Mouse (Mus musculus) stomach, embryonic 15.5 days (tissue): ENCODE measurements around the gene Irak1. TPM values are rescaled to one million over a fixed set of nuclear protein-coding genes. Genes with fewer than 3 reads are reported as not detected.

Source experiments
- ATAC-seq: fragments of 200-750 bp; cut with Nextera tagmentation; 2 replicates; pipeline ENCODE4 v1.8.0; 2017; ENCODE audit warnings: low read depth, moderate number of reproducible peaks, moderate TSS enrichment; ENCODE audit not compliant: insufficient read depth, low FRiP score
- H3K27ac ChIP-seq: fragments of 300-500 bp; sonication (generic); 2 replicates; pipeline ENCODE4 v1.5.1; 2015; ENCODE audit warnings: mild to moderate bottlenecking, inconsistent platforms
- H3K27me3 ChIP-seq: fragments of 300-500 bp; sonication (generic); replicated peaks from 2 replicates; pipeline ENCODE4 v1.6.1; 2015; ENCODE audit warnings: inconsistent platforms
- H3K36me3 ChIP-seq: fragments of 300-500 bp; sonication (generic); 2 replicates; pipeline ENCODE4 v1.6.1; 2015; ENCODE audit warnings: inconsistent platforms
- H3K4me1 ChIP-seq: fragments of 300-500 bp; sonication (generic); 2 replicates; pipeline ENCODE4 v1.6.1; 2015; ENCODE audit warnings: inconsistent platforms
- H3K4me2 ChIP-seq: fragments of 300-500 bp; sonication (generic); 2 replicates; pipeline ENCODE4 v1.6.1; 2015; ENCODE audit warnings: mild to moderate bottlenecking, inconsistent platforms
- H3K4me3 ChIP-seq: fragments of 300-500 bp; sonication (generic); replicated peaks from 2 replicates; pipeline ENCODE4 v1.5.1; 2015; ENCODE audit warnings: inconsistent platforms
- H3K9ac ChIP-seq: fragments of 300-500 bp; sonication (generic); 2 replicates; pipeline ENCODE4 v1.6.1; 2015; ENCODE audit warnings: inconsistent platforms
- H3K9me3 ChIP-seq: fragments of 300-500 bp; sonication (generic); 2 replicates; pipeline ENCODE4 v1.6.1; 2016; ENCODE audit warnings: inconsistent platforms
- WGBS: fragments of 180-500 bp; shearing (Covaris S2); methylation state at CpG from one replicate; pipeline ENCODE4 v1.1.7; 2015; 5-methylcytosine and 5-hydroxymethylcytosine counted together
- polyA plus RNA-seq: library from polyadenylated mRNA; unstranded; fragments of >200 nt; fragmentation: Nextera tagmentation; extraction: Ambion mirVana; gene quantifications from 2 replicates; pipeline ENCODE4 v1.2.1, GENCODE M21; 2015

Gene Irak1
- polyA plus RNA-seq, 1 experiment from 2014 or later = 68.3 TPM

DNA sequence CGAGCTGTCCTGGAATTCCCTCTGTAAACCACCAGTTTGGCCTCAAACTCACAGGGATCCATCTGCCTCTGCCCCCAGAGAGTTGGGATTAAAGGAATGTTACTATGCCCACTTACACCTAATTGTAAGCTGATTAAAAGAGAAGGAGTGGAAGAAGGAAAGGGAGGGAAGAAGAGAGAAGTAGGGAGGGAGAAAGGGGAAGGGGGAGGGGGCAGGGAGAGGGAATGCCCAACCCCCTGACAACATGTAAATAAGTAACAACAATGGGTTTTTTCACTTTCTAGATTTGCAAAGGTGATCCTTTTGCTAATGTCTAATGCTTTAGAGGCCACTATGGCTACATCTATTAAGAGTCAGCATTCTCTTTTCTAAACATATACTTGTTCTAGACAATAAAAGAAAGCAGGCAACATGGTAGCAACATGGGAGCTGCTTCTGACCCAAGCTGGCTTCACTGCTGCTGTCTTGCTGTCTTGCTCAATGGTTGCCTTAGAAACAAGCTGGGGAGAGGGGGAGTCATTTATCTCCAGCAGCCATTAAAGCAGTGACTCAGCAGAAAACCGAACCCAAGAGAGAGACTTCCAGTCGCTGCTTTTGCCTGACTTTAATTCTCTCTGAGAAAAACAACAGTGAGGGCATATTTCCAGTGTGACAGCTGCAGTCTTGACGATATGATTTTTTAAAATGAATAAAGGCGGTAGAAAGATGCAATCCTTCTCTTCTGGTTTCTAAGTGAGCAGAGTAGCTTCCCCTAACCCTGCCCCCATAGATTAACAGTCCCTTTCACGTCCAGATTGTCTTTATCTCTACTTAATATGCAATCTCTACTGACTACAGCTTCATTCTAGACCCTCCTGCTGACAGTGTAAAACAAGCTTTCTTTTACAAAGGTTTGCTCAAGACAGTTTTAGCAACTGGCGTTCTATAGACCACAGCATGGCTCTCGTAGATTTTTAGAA is 24.5 kb downstream of the Irak1 start:
- WGBS = 28% methylated on average over 8 of the region's 8 CpGs
- peak; percentile 84 for ATAC-seq
- Histone ChIP-seq H3K9me3 (no peaks in the 10 kb centered on the region), H3K27ac (no peak overlapping the region; the same call in 1 of the 2 replicates), H3K27me3 (no peaks in the 10 kb centered on the region), H3K4me1 (no peaks in the 10 kb centered on the region; the same call in 1 of the 2 replicates), H3K36me3 (no peaks in the 10 kb centered on the region), H3K9ac (no peak overlapping the region), H3K4me3 (no peak overlapping the region), H3K4me2 (no peak overlapping the region)

DNA sequence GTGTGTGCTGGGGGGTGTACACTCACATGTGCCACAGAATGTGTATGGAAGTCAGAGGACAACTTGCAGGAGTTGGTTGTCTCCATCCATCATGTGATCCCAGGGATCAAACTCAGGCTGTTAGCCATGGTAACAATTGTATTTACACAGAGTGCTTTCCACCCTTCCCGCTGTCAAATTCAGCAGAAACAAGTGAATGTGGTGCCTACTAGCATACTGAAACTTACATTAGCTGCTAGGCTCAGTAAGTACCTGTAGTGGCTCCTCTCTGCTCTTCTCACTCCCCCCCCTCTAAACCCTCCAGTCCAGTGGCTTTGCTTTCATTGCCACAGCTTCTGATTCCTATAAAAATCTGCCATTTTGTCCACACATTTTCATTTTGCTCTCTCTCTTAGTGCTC is 45.9 kb downstream of the Irak1 start:
- no peak for ATAC-seq
- no peak overlapping the region for H3K9ac ChIP-seq
- H3K27me3 ChIP-seq = no peaks in the 10 kb centered on the region
- H3K27ac ChIP-seq = no peak overlapping the region
- 41% methylated on average over 1 of the region's 1 CpGs for WGBS
- no peak overlapping the region for H3K4me2 ChIP-seq
- H3K4me1 ChIP-seq = no peaks in the 10 kb centered on the region
- no peak overlapping the region for H3K4me3 ChIP-seq
- no peaks in the 10 kb centered on the region for H3K9me3 ChIP-seq
- no peaks in the 10 kb centered on the region for H3K36me3 ChIP-seq

GRCm38 (mm10) chrX:73976283-73976682 is 47.4 kb downstream of the Irak1 start:
- Histone ChIP-seq H3K4me3 (no peak overlapping the region), H3K4me2 (no peak overlapping the region), H3K36me3 (no peaks in the 10 kb centered on the region), H3K27me3 (no peaks in the 10 kb centered on the region), H3K27ac (no peak overlapping the region), H3K4me1 (no peaks in the 10 kb centered on the region), H3K9ac (no peak overlapping the region), H3K9me3 (no peaks in the 10 kb centered on the region)
- WGBS = 85% methylated on average over 2 of the region's 2 CpGs
- no peak for ATAC-seq

DNA sequence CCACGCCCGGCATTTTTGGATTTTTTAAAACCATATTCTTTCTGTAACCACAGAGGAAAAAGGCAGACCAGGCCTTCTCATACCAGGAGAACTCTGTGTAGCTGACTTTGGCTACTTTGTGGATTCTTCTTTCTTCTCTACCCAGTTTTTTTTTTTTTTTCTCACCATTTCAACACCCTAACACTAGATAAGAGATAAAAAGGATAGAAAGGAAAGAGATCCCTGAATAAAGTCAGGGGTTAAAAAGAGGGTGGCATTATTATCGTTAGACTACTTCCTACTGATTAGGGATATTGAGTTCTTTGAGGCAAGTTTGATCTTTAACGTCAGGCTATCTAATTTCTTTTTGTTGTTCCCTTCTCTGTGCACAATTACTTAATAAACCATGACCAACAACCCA is 50.9 kb downstream of the Irak1 start:
- no peak for ATAC-seq
- 78% methylated on average over 4 of the region's 4 CpGs for WGBS
- Histone ChIP-seq H3K4me1 (no peaks in the 10 kb centered on the region), H3K36me3 (no peaks in the 10 kb centered on the region), H3K27ac (no peak overlapping the region), H3K27me3 (no peaks in the 10 kb centered on the region), H3K9me3 (no peaks in the 10 kb centered on the region), H3K4me3 (no peak overlapping the region), H3K9ac (no peak overlapping the region), H3K4me2 (no peak overlapping the region)

GRCm38 (mm10) chrX:73970781-73971180 is 52.9 kb downstream of the Irak1 start:
- Histone ChIP-seq H3K4me3 (no peak overlapping the region), H3K4me2 (no peak overlapping the region), H3K27ac (no peak overlapping the region), H3K9me3 (no peaks in the 10 kb centered on the region), H3K36me3 (no peaks in the 10 kb centered on the region), H3K4me1 (no peaks in the 10 kb centered on the region), H3K27me3 (no peaks in the 10 kb centered on the region), H3K9ac (no peak overlapping the region)
- ATAC-seq = no peak

GRCm38 (mm10) chrX:73969729-73970128 is 54.0 kb downstream of the Irak1 start:
- Histone ChIP-seq H3K27me3 (no peaks in the 10 kb centered on the region), H3K9ac (no peak overlapping the region), H3K4me2 (no peak overlapping the region), H3K4me1 (no peaks in the 10 kb centered on the region), H3K27ac (no peak overlapping the region), H3K36me3 (no peaks in the 10 kb centered on the region), H3K9me3 (no peaks in the 10 kb centered on the region), H3K4me3 (no peak overlapping the region)
- 77% methylated on average over 2 of the region's 2 CpGs for WGBS
- ATAC-seq = no peak

- Histone ChIP-seq H3K36me3 (no peaks in the 10 kb centered on the region), H3K9ac (no peak overlapping the region), H3K27ac (no peak overlapping the region), H3K9me3 (no peaks in the 10 kb centered on the region), H3K4me3 (no peak overlapping the region), H3K4me1 (peaks cover 6% of the 10 kb centered on the region; the same call in 1 of the 2 replicates), H3K4me2 (no peak overlapping the region), H3K27me3 (no peaks in the 10 kb centered on the region)
- WGBS = 89% methylated on average over 1 of the region's 1 CpGs
- ATAC-seq = no peak
These were observed 54.6 kb downstream of the Irak1 start for GRCm38 (mm10) chrX:73969167-73969566.

DNA sequence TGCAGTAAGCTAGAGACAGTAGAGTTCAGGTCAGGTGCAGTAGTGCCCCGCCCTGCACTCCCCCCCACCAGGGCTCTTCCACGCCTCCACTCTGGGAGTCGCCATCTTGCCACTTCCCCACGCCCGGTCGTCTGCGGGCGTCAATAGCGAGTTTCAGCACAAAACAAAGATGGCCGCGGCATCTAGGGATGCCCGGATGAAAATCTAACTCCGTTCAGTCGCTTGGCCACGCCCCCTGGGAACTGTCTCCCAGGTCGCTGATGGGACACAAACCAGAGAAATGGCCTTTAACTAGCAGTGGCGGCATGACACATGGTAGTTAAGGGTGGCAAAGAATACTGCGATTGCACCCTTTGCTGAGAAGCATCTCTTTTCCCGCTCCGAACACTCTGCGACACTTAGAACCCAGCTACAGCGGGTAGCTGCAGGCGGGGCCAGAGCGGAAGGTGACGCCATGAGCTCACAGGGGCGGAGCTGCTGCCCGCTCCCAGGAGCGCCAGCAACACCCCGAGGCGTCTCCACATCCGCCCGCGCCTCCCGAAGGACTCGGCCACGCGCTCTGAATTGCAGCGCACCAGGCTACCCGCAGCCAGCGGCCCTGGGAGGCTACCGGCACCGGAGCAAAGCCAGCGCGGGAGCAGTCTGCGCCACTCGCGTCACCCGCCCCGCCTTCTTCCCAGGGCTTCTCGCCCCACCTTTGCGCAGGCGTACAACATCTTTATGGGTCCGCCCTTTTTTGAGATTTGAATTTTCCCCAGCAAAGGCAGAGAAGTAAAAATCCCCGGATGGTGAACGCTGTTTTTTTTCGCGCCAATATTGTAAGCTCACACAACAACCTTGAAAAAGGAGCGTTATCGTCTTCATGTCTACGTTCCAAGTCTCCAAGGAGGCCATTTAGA is 56.3 kb downstream of the Irak1 start:
- H3K4me2 ChIP-seq = peak overlapping the region; percentile 45
- ATAC-seq = peak; percentile 82
- H3K27ac ChIP-seq = peak overlapping the region; percentile 99
- H3K36me3 ChIP-seq = no peaks in the 10 kb centered on the region
- peak overlapping the region; percentile 13; the same call in 1 of the 2 replicates for H3K9ac ChIP-seq
- no peaks in the 10 kb centered on the region for H3K27me3 ChIP-seq
- 13% methylated on average over 60 of the region's 60 CpGs for WGBS
- H3K4me3 ChIP-seq = peak overlapping the region; percentile 64
- peaks cover 12% of the 10 kb centered on the region; the same call in 1 of the 2 replicates for H3K4me1 ChIP-seq
- no peaks in the 10 kb centered on the region for H3K9me3 ChIP-seq

DNA sequence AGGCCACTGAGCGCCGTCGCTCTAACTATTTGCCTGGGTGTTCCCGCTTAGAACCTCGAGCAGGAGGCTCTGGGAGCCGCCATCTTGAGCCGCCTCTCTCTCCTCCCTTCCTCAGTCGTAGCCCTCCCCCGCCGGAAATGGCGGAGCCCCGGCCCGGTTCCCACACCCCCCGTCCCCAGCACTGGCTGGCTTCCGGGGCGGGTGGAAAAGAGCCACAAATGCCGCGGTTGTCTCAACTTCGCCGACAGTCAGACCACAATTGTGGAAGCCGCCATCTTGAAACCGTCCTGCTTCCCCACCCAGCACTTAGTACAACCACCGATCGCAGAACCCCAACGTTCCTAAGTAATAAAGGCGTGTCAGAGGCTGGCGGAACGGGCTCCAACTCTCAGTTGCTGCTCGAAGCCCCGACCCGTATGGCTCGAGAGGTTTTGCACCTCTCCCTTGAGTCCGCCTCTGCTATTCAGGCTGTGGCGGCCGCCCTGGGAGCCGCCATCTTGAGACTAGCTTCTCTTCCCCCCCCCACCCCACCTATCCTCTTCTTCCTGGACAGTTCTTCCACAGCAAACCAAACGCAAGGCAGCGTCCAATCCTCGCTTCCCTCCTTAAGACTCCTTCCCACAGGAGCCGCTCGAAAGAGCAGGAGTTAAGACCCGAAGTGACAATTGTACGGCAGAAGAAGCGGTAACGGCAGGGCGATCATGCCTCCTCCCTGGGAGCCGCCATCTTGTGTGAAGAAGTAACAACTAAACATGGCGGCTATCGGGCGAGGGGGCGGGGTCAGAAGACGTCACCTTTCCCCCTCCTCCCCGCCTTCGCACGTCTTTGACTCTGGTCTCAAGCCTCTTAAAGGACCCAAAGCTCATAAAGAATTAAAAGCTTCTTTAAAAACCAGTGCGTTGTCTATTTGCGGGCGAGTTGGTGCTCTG is 57.2 kb downstream of the Irak1 start, which contains the start of gene Hcfc1:
TSS of gene Hcfc1 (minus strand) at position 110 of the 929 bp plus-strand sequence.
- no peaks in the 10 kb centered on the region for H3K9me3 ChIP-seq
- WGBS = 14% methylated on average over 57 of the region's 58 CpGs
- H3K36me3 ChIP-seq = no peaks in the 10 kb centered on the region
- H3K4me2 ChIP-seq = peak within 1 kb of the TSS; percentile 62
- H3K4me1 ChIP-seq = peaks cover 12% of the 10 kb centered on the region; the same call in 1 of the 2 replicates
- peak within 1 kb of the TSS; percentile 99 for H3K27ac ChIP-seq
- no peaks in the 10 kb centered on the region for H3K27me3 ChIP-seq
- ATAC-seq = peak; percentile 71
- H3K4me3 ChIP-seq = peak within 1 kb of the TSS; percentile 64
- peak within 1 kb of the TSS; percentile 56; the same call in 1 of the 2 replicates for H3K9ac ChIP-seq

GRCm38 (mm10) chrX:73965307-73965706 is 58.4 kb downstream of the Irak1 start:
- H3K4me3 ChIP-seq = peak overlapping the region; percentile 64
- ATAC-seq = no peak
- peak overlapping the region; percentile 99; the same call in 1 of the 2 replicates for H3K27ac ChIP-seq
- WGBS = 23% methylated on average over 20 of the region's 20 CpGs
- H3K4me1 ChIP-seq = peaks cover 12% of the 10 kb centered on the region; the same call in 1 of the 2 replicates
- H3K9me3 ChIP-seq = no peaks in the 10 kb centered on the region
- H3K36me3 ChIP-seq = no peaks in the 10 kb centered on the region
- H3K4me2 ChIP-seq = peak overlapping the region; percentile 62
- no peaks in the 10 kb centered on the region for H3K27me3 ChIP-seq
- H3K9ac ChIP-seq = no peak overlapping the region; the same call in 1 of the 2 replicates

DNA sequence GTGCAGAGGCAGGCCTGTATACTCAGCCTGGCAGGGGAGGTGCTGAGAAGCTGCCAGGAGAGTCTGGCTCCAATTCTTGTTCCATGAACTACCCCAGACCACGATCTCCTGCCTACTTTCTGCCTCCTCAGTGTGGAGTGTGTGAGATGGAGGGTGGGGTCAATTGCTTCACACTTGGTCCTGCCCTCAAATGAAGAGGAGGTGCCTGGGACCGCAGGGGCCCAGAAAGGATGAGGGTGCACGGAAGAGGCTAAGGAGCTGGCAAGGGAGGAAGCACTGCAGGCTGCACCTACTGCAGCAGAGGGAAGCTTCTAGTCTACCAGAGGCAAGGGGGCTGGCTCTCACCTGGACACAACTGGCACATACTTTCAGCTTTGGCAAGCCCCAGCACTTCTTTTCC is 59.4 kb downstream of the Irak1 start:
- 43% methylated on average over 3 of the region's 3 CpGs for WGBS
- no peaks in the 10 kb centered on the region for H3K9me3 ChIP-seq
- H3K36me3 ChIP-seq = no peaks in the 10 kb centered on the region
- H3K4me2 ChIP-seq = peak overlapping the region; percentile 62
- H3K27ac ChIP-seq = no peak overlapping the region
- ATAC-seq = no peak
- H3K27me3 ChIP-seq = no peaks in the 10 kb centered on the region
- H3K4me3 ChIP-seq = peak overlapping the region; percentile 64
- H3K9ac ChIP-seq = no peak overlapping the region
- H3K4me1 ChIP-seq = peaks cover 12% of the 10 kb centered on the region; the same call in 1 of the 2 replicates
